In the genomic region with DNA sequence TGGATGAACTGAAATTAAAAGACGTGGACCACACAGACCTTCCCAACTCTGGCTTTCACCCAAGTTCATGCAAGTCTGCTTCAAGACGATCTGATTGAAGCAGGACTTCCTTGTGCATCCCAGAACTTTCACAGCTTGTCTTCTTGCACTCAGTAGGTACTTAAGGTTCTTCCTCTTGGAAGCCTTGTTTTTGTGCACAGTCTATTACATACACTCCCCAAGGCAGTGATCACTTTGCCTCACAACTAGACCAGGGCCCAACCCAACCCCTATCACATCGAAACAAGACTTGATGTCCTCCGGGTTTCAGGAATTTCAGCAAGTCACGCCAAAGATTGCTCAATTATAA, we compare ENCODE assay signal across 9 mouse cellular contexts. TPM values are rescaled to one million over a fixed set of nuclear protein-coding genes. Genes with fewer than 3 reads are reported as not detected.
DNase-seq lines count a peak whose midpoint lies in the region; ATAC-seq and TF ChIP-seq lines count a peak whose summit lies in the region.
"Had no signal": no experiment of that assay in that cellular context is flagged by ENCODE, and none has a peak within 500 bp of the region (broad histone marks: within the 10 kb centered on the region; RNA-seq: fewer than 3 reads in every experiment).

No protein-coding gene starts in this region.

- DNase-seq in kidney, adult 9 months = no peak
- DNase-seq in hindbrain, postnatal 0 days (ENCODE audit: low spot score) = no peak
- no peak for DNase-seq in midbrain, postnatal 0 days (ENCODE audit: low spot score)
- DNase-seq in urinary bladder, postnatal 14 days (ENCODE audit: low spot score) = no peak
- no peak for DNase-seq in spleen, postnatal 14 days (ENCODE audit: low spot score in 2 of 2)
- DNase-seq in gastrocnemius, postnatal 25 days = no peak

- H3K9me3 ChIP-seq in kidney, embryonic 16.5 days (ENCODE audit: low read length) = no peaks in the 10 kb centered on the region
- no peaks in the 10 kb centered on the region for H3K9me3 ChIP-seq in embryonic facial prominence, embryonic 13.5 days
- no peaks in the 10 kb centered on the region for H3K9me3 ChIP-seq in hindbrain, postnatal 0 days (ENCODE audit: low read length)
- H3K9me3 ChIP-seq in midbrain, postnatal 0 days (ENCODE audit: low read length) = no peaks in the 10 kb centered on the region

- peaks cover 10% of the 10 kb centered on the region for H3K36me3 ChIP-seq in kidney, embryonic 16.5 days (ENCODE audit: insufficient read depth, low read length)
- peaks cover 13% of the 10 kb centered on the region for H3K36me3 ChIP-seq in embryonic facial prominence, embryonic 13.5 days
- peaks cover 7% of the 10 kb centered on the region; the same call in 1 of the 2 replicates for H3K36me3 ChIP-seq in hindbrain, postnatal 0 days (ENCODE audit: insufficient read depth, low read length)
- H3K36me3 ChIP-seq in midbrain, postnatal 0 days (ENCODE audit: insufficient read depth, low read length) = no peaks in the 10 kb centered on the region

- H3K4me1 ChIP-seq in kidney, embryonic 16.5 days (ENCODE audit: insufficient read depth, low read length) = peaks cover 14% of the 10 kb centered on the region
- peaks cover 24% of the 10 kb centered on the region for H3K4me1 ChIP-seq in embryonic facial prominence, embryonic 13.5 days
- H3K4me1 ChIP-seq in hindbrain, postnatal 0 days (ENCODE audit: insufficient read depth, low read length) = peaks cover 10% of the 10 kb centered on the region
- H3K4me1 ChIP-seq in midbrain, postnatal 0 days (ENCODE audit: insufficient read depth, low read length) = peaks cover 9% of the 10 kb centered on the region

- no peak for TF ChIP-seq CTCF in hindbrain, postnatal 0 days (IDR thresholded peaks at IDR 0.05; ENCODE audit: low read depth)
- no peak for TF ChIP-seq CTCF in midbrain, postnatal 0 days (IDR thresholded peaks at IDR 0.05)

- H3K9ac ChIP-seq in kidney, embryonic 16.5 days (replicated peaks; ENCODE audit: low read length) = peak overlapping the region; percentile 14; the same call in 1 of the 2 replicates
- H3K9ac ChIP-seq in embryonic facial prominence, embryonic 13.5 days = 0 out of 2 replicates have a peak overlapping the region, but pooled peaks have one; percentile 44
- peak overlapping the region; percentile 92; the same call in 1 of the 2 replicates for H3K9ac ChIP-seq in hindbrain, postnatal 0 days (replicated peaks; ENCODE audit: low read length)
- H3K9ac ChIP-seq in midbrain, postnatal 0 days (replicated peaks; ENCODE audit: low read length, poor library complexity, severe bottlenecking) = no peak overlapping the region

- peak; percentile 12 for ATAC-seq in kidney, embryonic 16.5 days (ENCODE audit: low FRiP score, low TSS enrichment)
- ATAC-seq in embryonic facial prominence, embryonic 13.5 days (ENCODE audit: insufficient number of reproducible peaks, insufficient read depth, low FRiP score, low TSS enrichment, low read depth) = peak; percentile 3; the same call in 1 of the 2 replicates
- ATAC-seq in hindbrain, postnatal 0 days = no peak; the same call in 1 of the 2 replicates
- ATAC-seq in midbrain, postnatal 0 days (ENCODE audit: low FRiP score) = no peak

- peak overlapping the region; percentile 47 for H3K4me2 ChIP-seq in kidney, embryonic 16.5 days (replicated peaks; ENCODE audit: low read depth, low read length)
- peak overlapping the region; percentile 57 for H3K4me2 ChIP-seq in embryonic facial prominence, embryonic 13.5 days
- H3K4me2 ChIP-seq in hindbrain, postnatal 0 days (ENCODE audit: low read depth, low read length) = peak overlapping the region; percentile 53
- peak overlapping the region; percentile 48 for H3K4me2 ChIP-seq in midbrain, postnatal 0 days (ENCODE audit: low read depth, low read length, poor library complexity, severe bottlenecking)

- 48% methylated on average over 5 of the region's 5 CpGs for WGBS in kidney, embryonic 16.5 days
- WGBS in embryonic facial prominence, embryonic 13.5 days = 43% methylated on average over 5 of the region's 5 CpGs
- 45% methylated on average over 5 of the region's 5 CpGs for WGBS in hindbrain, postnatal 0 days
- 46% methylated on average over 5 of the region's 5 CpGs for WGBS in midbrain, postnatal 0 days

- peak overlapping the region; percentile 75 for H3K4me3 ChIP-seq in kidney, embryonic 16.5 days (ENCODE audit: low read length)
- peak overlapping the region; percentile 91 for H3K4me3 ChIP-seq in embryonic facial prominence, embryonic 13.5 days
- H3K4me3 ChIP-seq in hindbrain, postnatal 0 days (ENCODE audit: low read length) = peak overlapping the region; percentile 78
- H3K4me3 ChIP-seq in midbrain, postnatal 0 days (ENCODE audit: low read depth, low read length) = peak overlapping the region; percentile 25

- peak overlapping the region; percentile 3; the same call in 1 of the 2 replicates for H3K27ac ChIP-seq in kidney, embryonic 16.5 days (ENCODE audit: low read length)
- peak overlapping the region; percentile 68 for H3K27ac ChIP-seq in embryonic facial prominence, embryonic 13.5 days
- peak overlapping the region; percentile 100; the same call in 1 of the 2 replicates for H3K27ac ChIP-seq in hindbrain, postnatal 0 days
- no peak overlapping the region for H3K27ac ChIP-seq in midbrain, postnatal 0 days (ENCODE audit: low read depth, low read length)

- no peaks in the 10 kb centered on the region for H3K27me3 ChIP-seq in kidney, embryonic 16.5 days (ENCODE audit: insufficient read depth, low read length)
- H3K27me3 ChIP-seq in embryonic facial prominence, embryonic 13.5 days = no peaks in the 10 kb centered on the region
- H3K27me3 ChIP-seq in hindbrain, postnatal 0 days (ENCODE audit: insufficient read depth, low read length) = no peaks in the 10 kb centered on the region
- H3K27me3 ChIP-seq in midbrain, postnatal 0 days (ENCODE audit: insufficient read depth, low read length) = no peaks in the 10 kb centered on the region

RNA-seq across cellular contexts. Expression of a gene that starts 6.7 kb away (rescaled TPM):
- polyA plus RNA-seq in kidney, embryonic 16.5 days (2015; fragmentation: Nextera tagmentation; extraction: Ambion mirVana) = 32.9 and 35.5 TPM in 2 replicates
- 31.0 and 32.6 TPM in 2 replicates for polyA plus RNA-seq in embryonic facial prominence, embryonic 13.5 days (2015; fragmentation: Nextera tagmentation; extraction: Ambion mirVana)
- 9.5 and 16.1 TPM in 2 replicates for total RNA-seq in hindbrain, postnatal 0 days (2014; rRNA removed)
- 17.5 and 18.4 TPM in 2 replicates for polyA plus RNA-seq in hindbrain, postnatal 0 days (2015; fragmentation: Nextera tagmentation; extraction: Ambion mirVana)
- total RNA-seq in midbrain, postnatal 0 days (2014; rRNA removed) = 14.6 and 17.5 TPM in 2 replicates
- 14.4 and 15.5 TPM in 2 replicates for polyA plus RNA-seq in midbrain, postnatal 0 days (2015; fragmentation: Nextera tagmentation; extraction: Ambion mirVana)
- 10 to 100 TPM; 10.4 to 10.8 TPM for total RNA-seq in gastrocnemius, postnatal 25 days (2021)

RNA-seq across cellular contexts. Expression of a gene that starts 32.6 kb away (rescaled TPM):
- polyA plus RNA-seq in kidney, embryonic 16.5 days (2015; fragmentation: Nextera tagmentation; extraction: Ambion mirVana) = 6.8 and 8.4 TPM in 2 replicates
- 6.9 and 8.9 TPM in 2 replicates for polyA plus RNA-seq in embryonic facial prominence, embryonic 13.5 days (2015; fragmentation: Nextera tagmentation; extraction: Ambion mirVana)
- total RNA-seq in hindbrain, postnatal 0 days (2014; rRNA removed) = 3.0 and 4.9 TPM in 2 replicates
- 3.7 and 4.8 TPM in 2 replicates for polyA plus RNA-seq in hindbrain, postnatal 0 days (2015; fragmentation: Nextera tagmentation; extraction: Ambion mirVana)
- 3.3 and 5.3 TPM in 2 replicates for total RNA-seq in midbrain, postnatal 0 days (2014; rRNA removed)
- polyA plus RNA-seq in midbrain, postnatal 0 days (2015; fragmentation: Nextera tagmentation; extraction: Ambion mirVana) = 5.0 and 5.5 TPM in 2 replicates
- 1 to 10 TPM; 2.5 to 2.7 TPM for total RNA-seq in gastrocnemius, postnatal 25 days (2021)

RNA-seq across cellular contexts. Expression of a gene that starts 57.5 kb away (rescaled TPM):
- 0.68 and 0.82 TPM in 2 replicates for polyA plus RNA-seq in kidney, embryonic 16.5 days (2015; fragmentation: Nextera tagmentation; extraction: Ambion mirVana)
- polyA plus RNA-seq in embryonic facial prominence, embryonic 13.5 days (2015; fragmentation: Nextera tagmentation; extraction: Ambion mirVana) = not detected in 2 replicates
- total RNA-seq in hindbrain, postnatal 0 days (2014; rRNA removed) = not detected in 2 replicates
- 0.34 and 0.61 TPM in 2 replicates for polyA plus RNA-seq in hindbrain, postnatal 0 days (2015; fragmentation: Nextera tagmentation; extraction: Ambion mirVana)
- total RNA-seq in midbrain, postnatal 0 days (2014; rRNA removed) = 1.5 and 2.4 TPM in 2 replicates
- polyA plus RNA-seq in midbrain, postnatal 0 days (2015; fragmentation: Nextera tagmentation; extraction: Ambion mirVana) = not detected in 2 replicates
- 1 to 10 TPM; 2.1 to 2.8 TPM for total RNA-seq in gastrocnemius, postnatal 25 days (2021)
- total RNA-seq: hematopoietic stem cell, adult 5-6 weeks had no signal

Comparison
In these comparisons a context has a peak if more than half of its experiments do, and no peak if none do; other contexts are left out.
1. ATAC-seq: peak in kidney, embryonic 16.5 days (single experiment) and embryonic facial prominence, embryonic 13.5 days (single experiment); none in hindbrain, postnatal 0 days (single experiment) and midbrain, postnatal 0 days (single experiment).
2. H3K4me3 ChIP-seq: peak in every context shown above with its lines; median percentile 91 in embryonic facial prominence, embryonic 13.5 days; 78 in hindbrain, postnatal 0 days; 75 in kidney, embryonic 16.5 days; 25 in midbrain, postnatal 0 days.
3. Peak in every context shown above with its lines, with median percentiles within 50 percentile points of each other: H3K4me2 ChIP-seq.